Mouse (Mus musculus): ENCODE results near the gene Ubac2. TPM values are rescaled to one million over a fixed set of nuclear protein-coding genes. Genes with fewer than 3 reads are reported as not detected.
A peak's percentile ranks its signal among the peaks of the same experiment; 100 is the strongest.

The Ubac2 gene
- total RNA-seq, 2 experiments from 2014 or later: 23.8 to 24.4 TPM

DNA sequence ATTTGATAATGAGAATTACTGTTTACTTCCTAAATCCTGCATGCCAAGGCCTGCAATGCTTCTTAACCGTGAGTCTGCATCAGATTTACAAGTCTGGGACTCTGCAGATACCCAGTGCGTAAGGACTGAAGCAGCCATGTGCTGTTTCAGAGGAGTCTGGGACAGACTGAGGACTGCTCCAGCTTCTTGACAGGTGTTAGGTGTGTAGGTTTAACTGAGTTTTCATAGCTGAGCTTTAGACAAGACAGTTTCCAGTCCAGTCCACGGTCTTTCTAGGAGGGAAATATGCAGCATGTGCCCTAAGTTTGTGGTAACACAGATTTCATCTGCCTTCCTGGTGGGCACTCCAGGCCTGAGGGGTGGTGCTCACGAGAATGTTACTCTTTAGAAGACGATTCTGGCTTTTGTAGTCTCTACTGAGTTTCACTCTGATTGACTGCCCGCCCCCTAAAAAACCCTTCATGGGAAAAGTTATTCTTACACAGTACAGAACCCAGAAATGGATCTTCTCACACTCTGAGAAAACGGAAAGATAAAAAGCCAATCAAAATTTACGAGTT lies 68.9 kb downstream of the Ubac2 start:
- intact Hi-C loops (cut with DNase I): no loop called here
- no peak for DNase-seq

DNA sequence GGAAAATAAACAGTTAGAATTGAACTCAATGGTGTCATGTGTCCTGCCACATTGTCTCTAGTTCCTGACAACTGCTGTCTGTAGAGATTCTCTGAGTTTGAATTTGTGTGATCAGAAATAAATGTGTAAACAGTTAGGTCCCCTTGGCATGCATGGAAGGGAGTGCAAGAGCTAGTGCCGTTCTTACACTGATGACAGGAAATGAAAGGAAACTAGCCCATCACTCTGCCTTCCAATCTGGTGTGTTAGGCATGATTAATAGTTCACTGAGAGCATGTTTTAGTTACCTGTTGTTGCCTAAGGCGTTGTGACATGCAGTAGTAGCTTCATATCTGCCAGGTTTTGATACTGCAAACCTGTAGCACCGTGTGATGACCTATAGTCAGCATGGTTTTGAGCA lies 69.5 kb downstream of the Ubac2 start:
- no peak for DNase-seq
- intact Hi-C loops (cut with DNase I): no loop called here

DNA sequence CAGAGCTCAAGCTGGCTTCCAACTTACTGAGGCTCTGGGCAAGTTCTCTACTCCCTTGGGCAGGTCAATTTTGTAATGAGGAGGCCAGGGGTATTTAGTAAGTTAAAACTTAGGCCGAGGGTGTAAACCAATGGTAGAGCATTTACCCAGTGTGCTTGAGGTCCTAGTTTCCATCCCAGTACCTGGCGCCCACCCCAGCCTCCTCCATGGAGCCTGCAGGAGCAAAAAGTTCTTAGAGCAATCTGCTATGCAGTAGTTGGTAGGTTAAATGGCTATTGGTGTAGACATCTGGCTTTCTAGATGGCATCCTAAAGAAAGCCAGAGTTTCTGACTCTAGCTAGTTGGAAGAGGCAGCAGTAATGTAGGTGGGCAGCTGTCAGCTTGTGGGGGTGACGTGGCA lies 71.0 kb downstream of the Ubac2 start:
- intact Hi-C loops (cut with DNase I): no loop called here
- no peak for DNase-seq

DNA sequence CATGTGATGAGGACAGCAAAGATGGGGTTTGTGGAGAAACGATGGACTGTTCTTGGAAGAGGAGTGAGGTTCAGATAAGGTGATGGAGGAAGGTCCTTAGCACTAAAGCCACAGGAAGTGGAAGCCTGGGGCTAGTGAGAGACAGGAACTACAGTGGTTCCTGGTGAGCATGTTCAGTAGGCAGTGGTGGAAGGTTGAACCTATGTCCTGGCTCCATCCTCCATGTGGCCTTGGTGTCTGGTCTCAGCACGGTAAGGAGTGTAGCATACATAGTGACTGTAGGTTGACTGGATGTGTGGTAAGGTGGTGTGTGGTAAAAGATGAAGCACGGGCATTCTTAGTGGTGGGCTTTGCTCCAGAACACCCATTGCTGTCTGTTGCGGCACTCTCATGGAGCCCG lies 71.5 kb downstream of the Ubac2 start:
- no peak for DNase-seq
- intact Hi-C loops (cut with DNase I): no loop called here

DNA sequence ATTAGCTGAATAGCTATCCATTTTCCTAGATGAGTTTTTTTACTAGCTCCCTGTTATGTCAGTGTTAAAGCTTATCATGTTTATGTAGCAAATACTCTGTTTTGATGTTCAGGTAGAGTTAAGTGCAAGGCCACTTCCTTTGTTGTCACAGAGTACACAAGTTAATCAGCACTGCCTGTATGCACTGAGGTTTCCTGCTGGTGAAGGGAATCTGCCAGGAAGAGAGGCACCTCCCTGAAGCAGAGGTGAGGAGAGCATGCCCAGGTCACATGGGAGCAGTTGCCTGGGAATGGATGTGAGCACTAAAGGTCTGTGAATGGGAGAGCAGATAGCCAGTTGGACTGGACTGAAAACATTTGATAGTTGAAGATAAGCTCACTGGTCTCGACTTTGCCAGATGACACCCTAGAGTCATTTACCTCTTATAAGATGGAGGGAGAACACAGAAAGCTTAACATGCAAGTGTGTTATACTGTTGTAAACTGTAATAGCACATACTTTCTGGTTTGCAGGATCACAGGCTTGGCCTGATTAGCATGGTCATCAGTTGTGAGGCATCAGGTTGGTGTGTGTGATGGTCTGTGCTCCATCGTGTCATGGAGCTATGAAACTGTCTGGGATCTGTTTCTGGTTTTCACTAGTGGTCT lies 73.1 kb downstream of the Ubac2 start:
- no peak for DNase-seq

DNA sequence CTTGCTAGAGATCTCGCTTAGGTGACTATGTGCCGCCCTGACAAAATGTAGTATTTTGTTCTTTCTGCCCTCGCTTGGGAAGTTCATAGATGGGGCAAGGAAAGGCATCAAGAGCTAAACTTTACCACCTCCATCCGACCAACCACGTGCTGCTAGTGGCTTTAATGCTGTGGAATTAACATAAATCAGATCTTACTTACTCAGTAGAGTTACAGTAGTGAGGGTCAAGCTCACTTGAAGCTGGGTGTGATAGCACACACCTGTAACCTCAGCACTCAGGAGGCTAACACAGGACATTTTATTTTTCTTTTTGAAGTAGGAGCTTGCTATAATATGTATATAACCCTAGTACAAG lies 73.6 kb downstream of the Ubac2 start:
- intact Hi-C loops (cut with DNase I): no loop called here
- no peak for DNase-seq

More for the DNA sequence above, 73.1 kb downstream of the Ubac2 start:
- intact Hi-C loops (cut with DNase I): no loop called here

DNA sequence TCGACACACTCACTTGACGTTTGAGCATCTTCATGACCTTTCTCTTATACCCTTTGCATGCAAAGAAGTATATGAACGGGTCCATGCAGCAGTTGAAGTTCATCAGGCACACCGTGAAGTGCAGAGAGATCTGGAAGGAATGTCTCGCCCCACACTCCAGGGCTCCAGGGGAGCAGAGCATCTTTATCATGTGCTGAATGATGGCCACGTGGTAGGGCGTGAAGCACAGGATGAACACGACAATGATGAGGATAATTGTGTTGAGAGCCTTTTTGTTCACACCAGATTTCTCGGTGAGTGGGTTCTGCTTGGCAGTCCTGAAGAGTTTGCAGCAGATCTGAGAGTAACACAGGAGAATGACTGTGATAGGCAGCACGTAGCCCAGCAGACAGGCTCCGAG lies 75.7 kb downstream of the Ubac2 start:
- intact Hi-C loops (cut with DNase I): no loop called here
- no peak for DNase-seq

DNA sequence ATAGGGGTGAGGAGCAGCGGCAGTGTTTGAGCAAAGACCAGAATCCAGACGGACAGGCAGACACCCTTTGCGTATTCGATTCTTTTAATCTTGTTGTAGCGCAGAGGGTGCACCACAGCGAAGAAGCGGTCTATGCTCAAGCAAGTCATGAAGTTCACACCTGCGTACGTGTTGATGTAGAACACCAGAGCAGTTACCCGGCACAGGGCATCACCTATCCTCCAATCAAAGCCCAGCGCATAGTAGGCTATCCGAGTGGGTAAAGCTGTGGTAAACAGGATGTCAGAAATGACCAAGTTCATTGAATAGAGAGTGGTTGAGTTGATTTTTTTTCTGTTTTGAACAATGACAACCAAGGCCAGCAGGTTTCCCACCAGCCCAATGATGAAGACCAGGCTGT lies 76.2 kb downstream of the Ubac2 start:
- no peak for DNase-seq
- intact Hi-C loops (cut with DNase I): no loop called here

DNA sequence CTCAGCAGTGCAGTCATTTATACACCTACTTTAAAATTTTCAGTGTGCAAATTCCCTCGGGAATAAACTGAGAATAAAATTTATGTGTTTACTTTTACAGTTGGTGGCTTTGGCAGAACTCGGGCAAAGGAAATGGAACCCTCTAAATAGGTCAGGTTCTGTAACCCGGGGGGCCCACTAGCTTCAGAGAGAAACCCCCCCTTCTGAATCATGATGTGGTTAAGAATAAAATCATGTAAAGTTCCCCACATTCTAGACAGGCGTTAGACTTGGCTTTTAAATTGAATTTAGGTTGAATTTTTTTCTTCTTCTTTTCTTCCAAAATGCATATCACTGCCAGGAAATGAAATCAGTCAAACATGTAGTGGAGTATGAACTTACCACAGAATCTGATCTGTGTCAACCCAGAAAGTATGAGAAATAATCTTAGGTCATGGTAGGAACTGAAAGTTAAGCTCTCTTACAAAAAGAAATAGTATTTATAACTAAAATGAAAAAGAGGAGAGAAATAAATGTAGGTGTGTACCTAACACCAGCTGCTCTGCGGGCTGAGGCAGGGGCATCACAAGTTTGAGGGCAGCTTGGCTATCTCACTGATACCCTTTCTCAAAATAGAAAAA lies 76.9 kb downstream of the Ubac2 start:
- DNase-seq: no peak
- intact Hi-C loops (cut with DNase I): no loop called here

DNA sequence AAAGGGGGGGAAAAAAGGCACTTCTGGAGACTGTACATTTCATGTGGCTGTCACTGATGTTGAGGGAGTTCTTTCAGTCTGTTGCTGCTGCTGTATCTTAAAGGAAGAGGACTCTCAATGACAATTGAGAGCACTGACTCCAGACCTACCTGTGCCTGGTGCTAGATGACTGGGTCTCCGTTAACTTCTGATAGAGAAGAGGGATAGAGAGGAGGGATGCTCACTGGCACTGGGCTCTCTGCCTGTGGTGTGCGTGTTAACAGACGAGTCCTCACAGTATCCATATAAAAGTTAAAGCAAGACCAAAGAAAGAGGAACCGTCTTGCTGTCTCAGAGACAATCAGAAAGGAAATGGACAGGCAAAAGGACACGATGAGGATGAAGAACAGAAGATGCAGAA lies 77.9 kb downstream of the Ubac2 start:
- intact Hi-C loops (cut with DNase I): no loop called here

DNA sequence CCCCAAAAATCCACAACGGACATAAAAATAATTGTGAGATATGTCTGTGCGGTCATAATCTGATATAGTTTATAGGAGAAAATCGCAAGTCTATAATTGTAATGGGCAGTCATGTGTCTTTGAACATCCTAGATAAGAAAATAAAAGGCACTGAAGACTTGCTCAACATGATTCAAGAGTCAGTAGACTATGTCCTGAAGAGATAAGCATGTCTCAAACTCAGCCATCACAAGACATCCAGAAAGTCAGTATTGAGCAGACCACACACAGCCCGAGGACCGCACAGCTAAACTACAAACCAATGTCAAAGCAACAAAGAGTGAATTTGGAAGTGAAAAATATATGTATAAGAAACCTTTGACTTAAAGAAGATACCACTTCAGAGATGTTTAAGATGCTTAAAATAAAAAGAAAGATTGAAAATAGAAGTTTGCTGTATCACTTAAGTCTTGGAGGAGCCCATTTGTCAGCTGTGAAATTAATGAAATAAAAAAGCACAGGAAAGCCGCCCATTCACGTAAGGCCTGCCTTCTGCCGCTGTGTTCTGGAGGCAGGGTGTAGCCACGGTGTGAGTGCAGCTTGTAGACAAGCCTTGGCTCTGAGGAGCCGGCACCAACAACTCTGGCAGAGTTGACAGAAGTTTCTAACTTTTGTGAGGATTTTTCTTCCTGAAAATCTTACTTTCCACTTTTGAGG lies 78.9 kb downstream of the Ubac2 start:
- intact Hi-C loops (cut with DNase I): no loop called here
- no peak for DNase-seq

More for the DNA sequence above, 77.9 kb downstream of the Ubac2 start:
- DNase-seq: no peak

DNA sequence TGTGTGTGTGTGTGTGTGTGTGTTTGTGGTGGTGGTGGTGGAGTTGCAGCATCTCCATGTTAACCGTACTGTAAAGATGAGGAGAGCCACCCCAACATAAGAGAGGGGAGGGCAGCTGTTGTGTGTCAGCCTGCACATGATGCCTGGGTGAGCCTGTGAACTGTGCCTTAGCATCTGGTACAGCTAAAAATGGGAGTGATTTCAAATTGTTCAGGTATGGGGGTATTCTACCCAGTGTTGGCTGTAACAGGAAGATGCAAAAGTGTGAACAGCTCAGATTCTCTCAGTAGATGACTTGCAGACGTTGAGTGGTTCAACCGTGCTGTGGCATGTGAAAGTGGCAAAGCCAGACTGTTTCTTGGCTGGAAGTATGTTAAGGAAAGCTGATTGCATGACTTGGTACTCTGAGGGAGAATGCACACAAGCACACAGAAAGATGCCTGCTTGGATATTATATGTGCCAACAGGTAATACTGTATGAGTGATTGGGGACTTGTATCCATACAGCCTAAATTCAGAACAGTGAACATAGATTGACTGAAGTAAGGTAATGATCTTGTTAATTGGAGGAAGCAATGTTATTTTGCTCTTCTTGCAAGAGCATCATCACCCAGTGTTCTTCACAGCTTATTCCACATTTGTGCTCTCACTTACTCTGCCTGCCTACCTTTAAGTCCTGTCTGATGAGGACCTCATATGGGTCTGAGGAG lies 79.8 kb downstream of the Ubac2 start:
- intact Hi-C loops (cut with DNase I): no loop called here
- no peak for DNase-seq

DNA sequence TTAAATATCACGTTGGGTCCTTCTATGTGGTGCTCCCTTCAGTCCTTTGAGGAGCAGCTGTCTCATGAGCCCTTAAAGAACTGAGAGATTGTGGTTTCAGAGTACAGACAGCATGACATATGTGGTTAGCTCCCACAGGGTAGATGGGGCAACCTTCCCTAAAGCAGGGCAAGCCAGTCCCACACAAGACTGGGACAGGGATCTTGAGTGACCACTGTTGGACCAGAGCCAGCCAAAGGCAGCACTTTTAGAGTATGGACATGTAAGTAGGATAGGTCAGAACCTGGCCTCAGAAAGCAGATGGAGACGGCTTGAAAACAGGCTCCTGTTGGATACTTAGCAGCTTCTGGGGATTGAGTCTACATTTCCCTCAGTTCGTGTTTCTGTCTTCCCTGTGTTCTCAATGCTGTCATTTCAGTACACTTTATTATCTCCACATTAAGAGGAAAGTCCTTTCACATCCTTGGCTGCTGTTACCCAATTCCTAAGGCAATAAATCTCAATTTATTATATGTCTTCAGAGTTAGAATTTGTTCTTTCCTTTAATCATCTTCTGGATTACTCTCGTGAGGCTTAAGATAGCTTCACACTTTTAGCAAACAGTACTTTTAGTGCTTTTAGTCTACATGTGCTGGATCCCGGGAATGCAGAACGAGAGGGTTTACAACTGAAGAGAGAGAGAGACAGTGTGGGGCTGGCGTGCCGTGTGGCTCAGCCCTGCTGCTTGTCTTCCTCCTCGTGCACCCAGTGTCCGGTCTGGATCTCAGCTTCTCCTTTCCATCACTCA lies 80.5 kb downstream of the Ubac2 start:
- DNase-seq: peak in 1 of 2 experiments; percentile 14

DNA sequence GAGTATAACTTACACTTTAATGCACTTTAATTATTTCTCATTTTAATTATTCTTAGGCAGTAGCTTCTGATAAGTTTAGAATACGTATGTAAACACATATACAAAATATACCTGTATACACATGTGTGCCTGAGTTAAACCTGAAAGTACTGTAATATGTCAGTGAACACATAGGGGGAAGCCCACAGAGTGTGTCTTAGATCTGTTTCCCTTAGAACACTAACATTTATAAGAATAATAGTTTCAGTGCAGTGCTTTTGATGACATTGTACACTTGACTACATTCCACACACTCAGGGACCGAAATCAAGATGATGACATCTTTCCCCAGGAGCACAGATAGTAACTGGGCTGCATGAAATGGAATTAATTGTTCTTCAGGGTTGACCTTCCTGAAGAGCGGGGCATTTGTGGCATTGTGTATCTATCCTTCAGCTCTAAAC lies 81.1 kb downstream of the Ubac2 start:
- intact Hi-C loops (cut with DNase I): no loop called here
- DNase-seq: no peak

More for the DNA sequence above, 80.5 kb downstream of the Ubac2 start:
- intact Hi-C loops (cut with DNase I): no loop called here

DNA sequence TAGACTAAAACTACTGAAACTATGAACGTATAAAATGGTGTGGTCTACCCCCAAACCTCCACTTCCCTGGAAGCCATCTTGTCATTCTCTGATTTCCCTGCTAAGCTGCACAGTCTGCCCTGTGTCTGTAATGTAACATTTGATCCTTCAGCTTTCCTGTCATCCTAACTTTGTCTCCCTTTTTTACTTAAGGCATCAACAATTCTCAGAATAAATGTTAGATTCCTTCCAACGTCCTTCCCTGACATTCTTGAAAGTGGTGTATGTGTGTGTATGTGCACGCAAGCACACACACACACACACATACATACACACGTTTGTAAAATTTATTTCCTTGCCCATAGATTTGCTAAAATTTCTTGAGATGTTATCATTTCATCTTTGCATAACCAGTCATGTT lies 81.6 kb downstream of the Ubac2 start:
- intact Hi-C loops (cut with DNase I): no loop called here
- DNase-seq: no peak

DNA sequence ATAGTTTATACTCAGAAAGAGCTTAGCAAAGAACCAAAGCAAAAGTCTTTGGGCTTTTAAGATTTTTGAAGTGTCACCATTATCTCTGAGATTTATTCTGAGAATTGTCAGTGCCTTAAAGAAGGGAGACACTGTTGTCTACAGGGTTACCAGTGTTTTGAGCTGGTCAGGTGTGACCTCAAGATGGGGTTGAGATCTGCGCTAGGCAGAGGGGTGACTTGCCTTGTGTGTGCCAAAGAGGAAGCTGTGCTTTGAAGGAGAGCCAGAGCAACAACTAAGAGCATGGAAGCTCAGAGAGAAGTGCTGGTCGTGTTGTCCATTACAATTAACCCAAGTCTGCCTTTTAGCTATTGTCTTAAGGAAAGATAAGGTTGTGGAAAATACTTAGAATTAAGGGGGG lies 82.1 kb downstream of the Ubac2 start:
- intact Hi-C loops (cut with DNase I): no loop called here
- no peak for DNase-seq

DNA sequence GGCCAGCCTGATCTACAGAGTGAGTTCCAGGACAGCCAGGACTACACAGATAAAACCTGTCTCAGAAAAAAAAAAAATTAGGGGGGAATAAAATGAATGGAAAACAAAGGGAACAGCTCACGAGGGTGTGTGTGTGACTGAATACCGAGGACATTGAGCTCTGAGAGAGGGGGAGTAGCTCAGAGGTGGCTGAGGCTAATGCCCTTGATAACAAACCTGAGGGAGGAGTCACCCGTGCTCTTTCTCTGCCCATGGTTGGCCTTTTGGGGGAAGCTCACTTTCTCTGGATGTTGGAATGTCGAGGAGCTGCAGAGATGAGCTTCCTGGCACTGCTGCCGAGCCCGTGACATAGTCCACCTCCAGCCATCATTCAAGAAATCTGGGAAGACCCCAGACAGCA lies 82.6 kb downstream of the Ubac2 start:
- DNase-seq: no peak
- intact Hi-C loops (cut with DNase I): no loop called here

DNA sequence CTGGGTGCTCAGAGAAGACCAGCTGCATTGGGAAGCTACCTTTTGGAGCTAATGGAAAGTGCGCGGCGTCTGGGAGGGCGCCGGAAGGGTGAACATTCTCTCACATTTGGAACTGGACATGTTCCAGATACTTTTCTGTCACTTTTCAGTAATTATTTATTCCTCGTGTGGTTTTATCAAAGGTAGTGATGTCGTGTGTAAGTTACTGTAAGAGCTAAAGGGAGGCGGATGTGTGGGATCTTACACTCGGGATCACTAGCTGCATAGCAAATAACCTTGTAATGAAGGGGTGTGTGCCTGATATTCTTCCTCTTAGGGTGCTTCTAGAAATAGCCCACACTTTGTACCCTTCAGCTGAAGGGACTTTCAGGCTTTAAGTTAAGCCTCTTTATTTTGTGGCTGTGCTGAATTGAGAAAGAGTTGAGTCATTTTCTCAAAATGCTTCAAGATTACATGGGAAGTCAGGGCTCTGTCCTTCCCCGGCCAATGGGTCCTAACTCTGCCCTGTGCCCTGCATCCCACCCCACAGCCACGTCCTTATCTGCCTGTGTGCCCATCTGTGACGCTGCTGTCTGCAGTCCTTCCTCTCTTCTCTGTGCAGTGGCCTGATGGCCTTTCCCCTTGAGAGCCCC lies 83.2 kb downstream of the Ubac2 start:
- intact Hi-C loops (cut with DNase I): no loop called here

DNA sequence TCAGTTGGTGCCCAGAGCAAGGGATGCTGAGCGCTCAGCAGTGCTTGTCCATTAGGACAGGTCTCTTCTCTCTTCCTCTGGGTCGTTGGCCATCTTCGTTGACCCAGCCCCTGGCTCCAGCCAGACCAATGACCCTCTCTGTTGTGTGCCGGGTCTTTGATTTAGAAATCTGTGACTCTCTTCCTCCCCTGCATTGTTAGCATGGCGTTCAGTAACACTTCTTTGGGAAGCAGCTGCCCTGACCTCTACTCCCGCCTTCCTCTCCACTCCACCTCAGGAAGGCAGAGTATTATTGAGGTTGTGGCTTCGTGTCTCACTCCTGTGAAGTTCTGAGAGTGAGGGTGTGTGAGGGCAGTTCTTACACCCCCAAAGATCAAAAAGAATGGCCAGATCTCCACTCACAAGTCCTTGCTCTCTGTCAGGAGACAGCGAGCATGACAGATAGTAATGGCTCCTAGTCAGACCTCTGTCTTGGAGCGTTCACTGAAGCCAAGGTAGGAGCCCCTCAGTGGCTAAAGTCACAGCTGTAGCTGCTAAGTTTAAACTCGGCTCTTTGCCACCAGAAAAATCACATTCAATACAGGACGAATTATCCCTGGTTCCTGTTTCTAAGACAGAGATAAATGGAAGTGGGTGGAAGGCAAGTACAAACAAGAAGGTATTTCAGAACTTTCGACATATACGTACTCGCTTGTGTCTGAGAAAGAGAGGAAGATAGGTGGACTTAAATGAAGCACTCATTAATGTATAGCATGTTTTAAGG lies 83.9 kb downstream of the Ubac2 start:
- peak; percentile 27 to 35 for DNase-seq
- intact Hi-C loops (cut with DNase I): no loop called here

More for the DNA sequence above, 83.2 kb downstream of the Ubac2 start:
- DNase-seq: no peak
